Mouse (Mus musculus): ENCODE results near the gene Abcb9.

Abcb9 gene

DNA sequence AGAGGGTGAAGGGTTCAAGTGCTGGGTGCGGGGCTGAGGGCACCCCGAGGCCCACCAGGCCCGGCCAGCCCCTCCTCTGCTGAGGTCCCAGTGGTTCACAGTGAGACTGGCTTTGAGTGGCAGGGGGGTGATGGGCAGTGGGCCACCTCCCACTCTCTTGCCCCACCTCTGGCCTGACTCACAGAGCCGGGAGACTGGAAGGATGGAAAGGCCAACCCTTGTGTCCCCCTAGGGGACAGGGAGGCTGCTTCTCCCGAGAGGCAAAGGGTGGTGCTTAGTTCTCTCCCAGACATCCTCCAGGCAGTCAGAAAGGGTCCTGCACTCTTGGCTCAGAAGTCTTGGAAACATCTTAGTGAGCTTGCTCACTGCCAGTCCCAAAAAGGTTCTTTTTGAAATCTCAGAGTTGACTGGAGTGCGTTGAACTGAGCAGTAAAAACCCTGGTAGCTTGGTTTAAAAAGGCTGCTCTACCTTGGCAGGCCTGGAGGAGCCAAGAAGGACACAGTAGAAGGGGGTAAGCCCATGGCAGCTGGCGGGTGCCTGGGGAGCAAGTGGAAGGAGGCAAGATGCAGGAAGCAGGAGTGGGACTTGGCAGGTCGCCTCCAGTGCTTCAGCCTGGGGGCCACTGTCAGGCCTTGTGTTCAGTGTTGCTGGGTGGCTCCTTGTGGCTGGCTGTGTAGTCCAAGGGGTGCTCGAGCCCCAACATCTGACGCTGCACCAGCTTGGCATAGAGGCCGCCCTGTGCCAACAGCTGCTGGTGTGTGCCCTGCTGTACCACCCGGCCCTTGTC lies 33.4 kb downstream of the Abcb9 start:
- DNase-seq (ENCODE audit: low read depth, low spot score), result no peak

- no peak for DNase-seq (ENCODE audit: low read depth, low spot score)
Observed at GRCm38 (mm10) chr5:124059677-124060076, 35.9 kb downstream of the Abcb9 start.

GRCm38 (mm10) chr5:124058749-124059148 lies 36.8 kb downstream of the Abcb9 start:
- no peak for DNase-seq (ENCODE audit: low read depth, low spot score)

GRCm38 (mm10) chr5:124056956-124057355 lies 38.6 kb downstream of the Abcb9 start:
- DNase-seq (ENCODE audit: low read depth, low spot score), result peak; percentile 71

DNA sequence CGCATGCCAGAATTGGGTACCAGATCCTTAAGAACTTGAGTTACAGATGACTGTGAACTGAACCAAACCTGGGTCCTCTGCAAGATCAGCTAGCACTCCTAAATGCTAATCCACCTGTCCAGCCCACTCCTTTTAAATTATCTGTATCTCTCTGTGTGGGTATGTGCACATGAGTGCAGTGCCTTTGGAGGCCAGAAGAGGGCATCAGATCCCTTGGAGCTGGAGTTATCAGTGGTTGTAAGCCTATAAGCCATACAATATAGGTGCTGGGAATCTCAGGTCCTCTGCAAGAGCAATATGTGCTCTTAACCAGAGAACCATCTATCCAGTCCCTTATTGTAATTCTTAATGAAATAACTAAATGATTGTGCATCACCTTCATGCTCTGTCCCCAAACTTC lies 39.4 kb downstream of the Abcb9 start:
- DNase-seq (ENCODE audit: low read depth, low spot score), result peak; percentile 33

DNA sequence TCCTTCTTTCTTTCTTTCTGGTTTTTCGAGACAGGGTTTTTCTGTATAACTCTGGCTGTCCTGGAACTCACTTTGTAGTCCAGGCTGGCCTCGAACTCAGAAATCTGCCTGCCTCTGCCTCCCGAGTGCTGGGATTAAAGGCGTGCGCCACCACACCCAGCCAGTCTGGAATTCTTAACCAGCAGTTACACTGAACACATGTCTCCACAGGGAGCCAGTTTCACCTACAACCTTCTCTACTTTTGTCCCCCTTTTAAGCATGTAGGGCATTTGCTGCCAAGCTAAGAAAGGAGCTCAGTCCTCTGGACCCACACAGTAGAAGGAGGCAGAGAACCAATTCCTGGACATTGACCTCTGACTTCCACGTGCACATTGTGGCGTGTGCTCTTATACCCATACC lies 43.0 kb downstream of the Abcb9 start:
- DNase-seq (ENCODE audit: low read depth, low spot score), result peak; percentile 30

DNA sequence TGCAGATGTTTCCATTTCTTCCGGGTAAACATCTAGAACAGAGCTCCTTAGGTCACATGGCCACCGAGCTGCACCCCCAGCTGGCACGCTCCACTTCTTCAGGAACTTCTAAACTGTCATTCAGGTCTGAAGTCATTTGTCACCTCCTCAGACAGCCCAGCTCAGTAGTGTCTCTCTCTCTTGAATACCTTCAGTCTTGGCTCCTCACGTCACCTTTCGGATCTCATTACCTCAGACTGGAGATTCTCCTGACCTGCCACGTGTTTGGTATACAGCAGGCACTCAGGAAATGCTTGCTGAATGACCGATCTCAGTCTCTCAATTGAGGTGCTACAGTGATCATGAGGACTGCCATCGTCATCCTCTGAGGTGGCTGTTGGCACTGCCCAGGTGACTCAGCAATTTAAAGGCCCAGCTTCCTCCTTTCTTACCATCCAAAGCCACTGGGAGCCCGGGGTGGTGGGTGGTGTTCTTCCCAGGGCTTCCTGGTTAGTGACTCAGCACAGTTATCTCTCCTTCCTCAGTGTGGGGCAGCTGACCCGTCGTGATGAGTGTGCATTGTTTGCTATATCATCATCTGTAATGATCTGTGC lies 43.6 kb downstream of the Abcb9 start:
- DNase-seq (ENCODE audit: low read depth, low spot score), result no peak

- no peak for DNase-seq (ENCODE audit: low read depth, low spot score)
Observed at GRCm38 (mm10) chr5:124050095-124051050, 45.2 kb downstream of the Abcb9 start.

DNA sequence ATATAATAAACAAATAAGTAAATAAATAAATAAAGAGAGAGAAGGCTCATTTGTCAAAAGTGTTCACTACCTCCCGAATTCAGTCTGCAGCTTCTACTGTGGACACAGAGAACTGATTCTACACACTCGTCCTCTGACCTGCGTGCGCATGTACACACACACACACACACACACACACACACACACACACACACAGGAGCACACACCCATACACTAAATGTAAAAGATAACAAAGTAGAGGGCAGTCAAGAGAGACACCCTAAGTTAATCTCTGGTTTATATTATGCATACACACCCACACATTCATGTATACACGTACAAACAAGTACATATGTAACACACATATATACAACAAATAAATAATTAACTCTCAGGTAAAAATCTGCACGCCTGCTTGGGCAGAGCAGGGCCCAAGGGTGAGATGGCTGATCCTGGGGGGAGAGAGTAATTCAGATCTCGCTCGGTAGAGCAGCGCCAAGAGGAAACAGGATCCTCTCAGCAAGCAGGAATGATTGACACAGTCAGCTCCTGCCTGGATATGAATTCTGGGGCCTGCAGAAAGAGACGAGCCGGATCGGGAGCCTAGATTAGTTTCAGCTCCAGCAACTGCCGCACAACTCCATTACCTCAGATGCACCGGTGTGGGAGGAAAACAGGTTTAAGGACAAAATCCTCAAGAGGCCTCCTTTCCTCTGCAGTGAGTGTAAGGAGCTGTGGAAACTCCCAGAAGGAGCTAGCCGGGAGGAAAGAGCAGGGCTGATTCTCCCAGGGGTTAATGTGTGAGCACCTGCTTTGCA lies 46.2 kb downstream of the Abcb9 start:
- no peak for DNase-seq (ENCODE audit: low read depth, low spot score)

GRCm38 (mm10) chr5:124046741-124047401 lies 48.7 kb downstream of the Abcb9 start:
- no peak for DNase-seq (ENCODE audit: low read depth, low spot score)

- DNase-seq (ENCODE audit: low read depth, low spot score), result no peak
Observed at GRCm38 (mm10) chr5:124045453-124046010, 50.1 kb downstream of the Abcb9 start.

DNA sequence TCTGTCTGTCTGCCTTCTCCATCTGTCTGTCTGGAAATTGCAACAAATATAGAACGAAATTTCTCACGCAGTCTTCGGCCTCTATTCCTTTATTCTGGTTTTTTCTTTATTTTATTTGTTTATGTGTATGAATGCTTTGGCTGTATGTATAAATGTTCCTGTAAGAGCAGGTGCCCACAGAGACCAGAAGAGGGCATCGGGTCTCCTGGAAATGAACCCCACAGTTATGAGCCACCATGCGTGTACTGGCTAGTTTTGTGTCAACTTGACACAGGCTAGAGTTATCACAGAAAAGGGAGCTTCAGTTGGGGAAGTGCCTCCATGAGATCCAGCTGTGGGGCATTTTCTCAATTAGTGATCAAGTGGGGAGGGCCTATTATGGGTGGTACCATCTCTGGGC lies 51.6 kb downstream of the Abcb9 start:
- no peak for DNase-seq (ENCODE audit: low read depth, low spot score)

DNA sequence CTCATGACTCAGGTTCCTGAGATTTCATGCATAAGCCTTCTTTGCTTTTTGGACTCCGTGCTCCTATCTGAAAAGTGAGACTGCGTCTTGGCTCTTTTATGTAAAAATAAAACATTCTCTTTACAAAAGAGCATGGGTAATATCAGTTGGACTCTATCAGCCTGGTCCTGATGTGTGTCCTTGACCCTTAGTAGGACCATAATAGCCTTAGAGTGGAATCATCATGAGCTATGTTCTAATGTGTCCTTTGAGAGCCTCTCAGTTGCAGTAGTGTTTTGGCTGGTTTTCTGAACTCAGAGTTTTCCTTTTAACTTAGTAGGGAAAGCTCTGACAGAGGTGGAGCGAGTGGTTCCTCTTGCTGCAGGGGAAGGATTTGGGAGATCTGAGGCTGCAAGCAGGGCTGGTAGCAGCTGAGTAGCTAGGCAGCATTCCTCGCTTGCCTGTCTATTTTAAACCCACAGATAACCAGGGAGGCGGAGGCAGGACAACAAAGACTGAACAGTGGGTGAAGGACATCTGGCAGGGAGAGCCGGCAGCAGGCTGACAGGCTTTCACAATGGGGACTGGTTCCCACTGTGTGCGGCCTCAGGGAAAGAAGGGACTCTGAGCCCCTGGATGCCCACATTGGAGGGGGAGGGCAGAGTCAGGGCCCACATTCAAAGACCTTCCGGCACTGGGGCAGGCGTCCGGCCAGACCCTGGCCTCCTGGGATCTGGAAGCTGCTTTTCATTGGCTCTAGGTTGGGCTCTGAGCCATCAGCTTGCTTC lies 52.2 kb downstream of the Abcb9 start:
- DNase-seq (ENCODE audit: low read depth, low spot score), result no peak

GRCm38 (mm10) chr5:124041097-124041496 lies 54.5 kb downstream of the Abcb9 start:
- no peak for DNase-seq (ENCODE audit: low read depth, low spot score)

GRCm38 (mm10) chr5:124039602-124040001 lies 56.0 kb downstream of the Abcb9 start:
- DNase-seq (ENCODE audit: low read depth, low spot score), result no peak

DNA sequence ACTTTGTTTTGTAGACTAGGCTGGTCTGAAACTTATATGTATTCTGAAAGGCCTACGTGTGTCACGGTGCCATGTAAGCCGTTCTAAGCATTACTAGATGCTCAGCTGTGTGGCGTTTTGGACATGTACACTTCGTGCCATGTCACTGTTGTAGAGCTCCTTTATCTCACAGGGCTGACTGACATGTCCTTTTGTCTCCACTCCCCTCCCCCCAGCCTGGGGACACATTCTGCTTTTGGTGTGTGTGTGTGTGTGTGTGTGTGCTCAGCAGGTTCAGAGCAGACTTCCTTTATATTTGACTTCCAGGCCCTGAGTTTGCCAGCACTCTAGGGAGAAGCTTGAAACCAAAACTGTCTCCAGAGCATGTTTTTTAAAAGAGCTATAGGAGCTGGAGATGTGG lies 58.8 kb downstream of the Abcb9 start:
- DNase-seq (ENCODE audit: low read depth, low spot score), result no peak

DNA sequence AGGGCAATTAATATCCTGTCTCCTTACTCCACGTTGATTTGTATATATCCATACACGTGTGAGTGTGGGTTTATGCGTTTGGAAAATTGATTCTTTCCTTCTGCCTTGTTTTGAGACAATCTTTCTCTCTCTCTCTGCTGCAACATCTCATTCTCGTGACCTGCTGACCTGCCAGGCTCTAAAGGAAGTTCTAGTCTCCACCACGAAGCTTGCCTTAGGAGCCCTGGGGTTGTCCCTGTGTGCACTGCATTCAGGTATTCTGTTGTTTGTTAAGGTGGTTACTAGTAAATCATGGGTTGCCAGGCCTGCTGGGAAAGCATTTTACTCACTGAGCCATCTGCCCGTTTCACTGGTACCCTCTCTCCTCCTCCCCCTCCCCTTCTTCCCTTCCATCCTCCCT lies 59.3 kb downstream of the Abcb9 start:
- no peak for DNase-seq (ENCODE audit: low read depth, low spot score)

- DNase-seq (ENCODE audit: low read depth, low spot score), result no peak
Observed at GRCm38 (mm10) chr5:124035806-124036205, 59.8 kb downstream of the Abcb9 start.

DNA sequence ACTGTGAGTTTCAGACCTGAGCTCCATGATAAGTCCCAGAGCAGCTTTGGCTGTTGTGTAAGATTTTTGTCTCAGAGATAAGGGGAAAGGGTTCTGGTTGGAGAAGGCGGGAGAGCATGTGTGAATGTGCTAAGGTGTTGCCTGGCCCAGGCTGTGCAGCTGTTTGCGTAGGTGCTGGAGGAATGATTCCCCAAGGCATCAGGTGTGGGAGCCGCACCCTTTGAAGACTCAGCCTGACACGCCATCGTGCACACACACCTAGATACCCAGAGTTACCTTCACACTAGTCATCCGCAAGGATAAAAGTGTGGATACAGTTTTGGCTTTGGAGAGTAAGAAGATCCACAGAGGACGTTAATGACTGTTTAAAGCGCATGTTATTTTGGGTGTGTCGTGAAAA lies 60.2 kb downstream of the Abcb9 start:
- no peak for DNase-seq (ENCODE audit: low read depth, low spot score)

DNA sequence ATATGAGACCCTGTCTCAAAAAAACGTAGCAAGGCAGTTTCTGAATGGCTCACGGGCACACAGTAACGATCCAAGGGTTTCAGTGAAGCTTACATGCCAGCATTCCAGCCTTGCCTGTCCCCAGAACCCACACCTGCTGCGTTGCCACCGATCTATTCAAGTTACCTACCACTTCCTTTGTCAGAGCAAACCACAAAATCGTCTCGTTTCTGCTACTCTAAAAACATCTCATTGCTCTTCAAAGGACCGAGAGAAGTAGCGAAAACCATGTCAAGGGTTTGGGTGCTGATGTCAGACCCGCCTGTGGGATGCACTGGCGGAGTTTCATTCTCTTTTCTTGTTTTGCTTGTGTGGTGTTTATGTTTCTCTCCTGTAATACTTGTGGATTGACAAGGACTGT lies 61.1 kb downstream of the Abcb9 start:
- no peak for DNase-seq (ENCODE audit: low read depth, low spot score)
